Mouse (Mus musculus): ENCODE measurements around the gene Fbxo9. TPM values are rescaled to one million over a fixed set of nuclear protein-coding genes. Genes with fewer than 3 reads are reported as not detected.

Gene Fbxo9
- total RNA-seq (2017), result 62.7 and 68.9 TPM in 2 replicates

GRCm38 (mm10) chr9:78108796-78109239 is at the start of gene Fbxo9, which contains the start of gene Ick:
TSS of gene Fbxo9 (minus strand) at chr9:78109065.
TSS of gene Ick (plus strand) at chr9:78109192.
- peak; percentile 71 for ATAC-seq (replicated peaks; ENCODE audit: low read depth, poor library complexity, severe bottlenecking)

GRCm38 (mm10) chr9:78157221-78157620 is 48.4 kb upstream of the Fbxo9 start:
- ATAC-seq (replicated peaks; ENCODE audit: low read depth, poor library complexity, severe bottlenecking), result no peak

- no peak for ATAC-seq (replicated peaks; ENCODE audit: low read depth, poor library complexity, severe bottlenecking)
These were observed 45.5 kb upstream of the Fbxo9 start for GRCm38 (mm10) chr9:78154211-78154977.

GRCm38 (mm10) chr9:78149770-78150169 is 40.9 kb upstream of the Fbxo9 start:
- 0 out of 2 replicates have a peak, but pooled peaks have one; percentile 47 for ATAC-seq (replicated peaks; ENCODE audit: low read depth, poor library complexity, severe bottlenecking)

- no peak for ATAC-seq (replicated peaks; ENCODE audit: low read depth, poor library complexity, severe bottlenecking)
These were observed 39.3 kb upstream of the Fbxo9 start for GRCm38 (mm10) chr9:78148149-78148548.

GRCm38 (mm10) chr9:78146627-78147026 is 37.8 kb upstream of the Fbxo9 start:
- no peak for ATAC-seq (replicated peaks; ENCODE audit: low read depth, poor library complexity, severe bottlenecking)

- no peak for ATAC-seq (replicated peaks; ENCODE audit: low read depth, poor library complexity, severe bottlenecking)
These were observed 37.2 kb upstream of the Fbxo9 start for GRCm38 (mm10) chr9:78146099-78146498.

- no peak for ATAC-seq (replicated peaks; ENCODE audit: low read depth, poor library complexity, severe bottlenecking)
These were observed 30.6 kb upstream of the Fbxo9 start for GRCm38 (mm10) chr9:78139463-78139862.

- no peak for ATAC-seq (replicated peaks; ENCODE audit: low read depth, poor library complexity, severe bottlenecking)
These were observed 29.3 kb upstream of the Fbxo9 start for GRCm38 (mm10) chr9:78138044-78138676.

- ATAC-seq (replicated peaks; ENCODE audit: low read depth, poor library complexity, severe bottlenecking), result no peak
These were observed 26.8 kb upstream of the Fbxo9 start for GRCm38 (mm10) chr9:78135658-78136057.

GRCm38 (mm10) chr9:78126643-78127042 is 17.8 kb upstream of the Fbxo9 start:
- no peak for ATAC-seq (replicated peaks; ENCODE audit: low read depth, poor library complexity, severe bottlenecking)

GRCm38 (mm10) chr9:78126007-78126406 is 17.1 kb upstream of the Fbxo9 start:
- ATAC-seq (replicated peaks; ENCODE audit: low read depth, poor library complexity, severe bottlenecking), result no peak

GRCm38 (mm10) chr9:78124297-78124696 is 15.4 kb upstream of the Fbxo9 start:
- ATAC-seq (replicated peaks; ENCODE audit: low read depth, poor library complexity, severe bottlenecking), result no peak

- no peak for ATAC-seq (replicated peaks; ENCODE audit: low read depth, poor library complexity, severe bottlenecking)
These were observed 14.3 kb upstream of the Fbxo9 start for GRCm38 (mm10) chr9:78122939-78123712.

- ATAC-seq (replicated peaks; ENCODE audit: low read depth, poor library complexity, severe bottlenecking), result no peak
These were observed 13.1 kb upstream of the Fbxo9 start for GRCm38 (mm10) chr9:78121985-78122384.

GRCm38 (mm10) chr9:78121358-78121757 is 12.5 kb upstream of the Fbxo9 start:
- ATAC-seq (replicated peaks; ENCODE audit: low read depth, poor library complexity, severe bottlenecking), result no peak

- ATAC-seq (replicated peaks; ENCODE audit: low read depth, poor library complexity, severe bottlenecking), result no peak
These were observed 8.8 kb upstream of the Fbxo9 start for GRCm38 (mm10) chr9:78117690-78118089.

- ATAC-seq (replicated peaks; ENCODE audit: low read depth, poor library complexity, severe bottlenecking), result no peak
These were observed 6.9 kb upstream of the Fbxo9 start for GRCm38 (mm10) chr9:78115746-78116145.

- ATAC-seq (replicated peaks; ENCODE audit: low read depth, poor library complexity, severe bottlenecking), result no peak
These were observed 4.6 kb upstream of the Fbxo9 start for GRCm38 (mm10) chr9:78113538-78113885.

GRCm38 (mm10) chr9:78112770-78113537 is 4.1 kb upstream of the Fbxo9 start:
- ATAC-seq (replicated peaks; ENCODE audit: low read depth, poor library complexity, severe bottlenecking), result peak; percentile 78
